Mouse (Mus musculus) lung, postnatal 0 days (tissue): ENCODE results near the gene Clic3. TPM values are rescaled to one million over a fixed set of nuclear protein-coding genes. Genes with fewer than 3 reads are reported as not detected.
A peak's percentile ranks its signal among the peaks of the same experiment; 100 is the strongest.

Source experiments
- ATAC-seq: fragments of 200-750 bp; cut with Nextera tagmentation; 2 replicates; pipeline ENCODE4 v1.8.0; 2017; ENCODE audit warnings: moderate library complexity
- DNase-seq: peaks from one replicate; pipeline ENCODE4 v3.0.0-alpha.2; 2016; ENCODE audit warnings: low spot score
- H3K27ac ChIP-seq: fragments of 300-500 bp; sonication (generic); 2 replicates; pipeline ENCODE4 v1.5.1; 2014; ENCODE audit warnings: antibody characterized with exemption, mild to moderate bottlenecking, low read length, mixed read lengths
- H3K27me3 ChIP-seq: fragments of 300-500 bp; sonication (generic); replicated peaks from 2 replicates; pipeline ENCODE4 v1.6.1; 2014; ENCODE audit warnings: low read length, mixed read lengths; ENCODE audit not compliant: insufficient read depth
- H3K36me3 ChIP-seq: fragments of 300-500 bp; sonication (generic); 2 replicates; pipeline ENCODE4 v1.6.1; 2014; ENCODE audit warnings: low read length, mixed read lengths; ENCODE audit not compliant: insufficient read depth
- H3K4me1 ChIP-seq: fragments of 300-500 bp; sonication (generic); 2 replicates; pipeline ENCODE4 v1.6.1; 2014; ENCODE audit warnings: antibody characterized with exemption, low read depth, low read length, mixed read lengths; ENCODE audit not compliant: insufficient read depth
- H3K4me2 ChIP-seq: fragments of 300-500 bp; sonication (generic); replicated peaks from 2 replicates; pipeline ENCODE4 v1.6.1; 2014; ENCODE audit warnings: low read depth, mild to moderate bottlenecking, low read length, moderate library complexity, mixed read lengths
- H3K4me3 ChIP-seq: fragments of 300-500 bp; sonication (generic); 2 replicates; pipeline ENCODE4 v1.5.1; 2014; ENCODE audit warnings: low read depth, low read length
- H3K9ac ChIP-seq: fragments of 300-500 bp; sonication (generic); replicated peaks from 2 replicates; pipeline ENCODE4 v1.6.1; 2014; ENCODE audit warnings: low read depth, mild to moderate bottlenecking
- H3K9me3 ChIP-seq: fragments of 300-500 bp; sonication (generic); 2 replicates; pipeline ENCODE4 v1.6.1; 2016; ENCODE audit warnings: low read length, mixed read lengths
- CTCF ChIP-seq: IDR thresholded peaks from 2 replicates; pipeline ENCODE4 v1.5.1; 2016; ENCODE audit warnings: antibody characterized with exemption, mild to moderate bottlenecking
- EP300 ChIP-seq: IDR thresholded peaks from 2 replicates; pipeline ENCODE4 v1.6.1; 2016; ENCODE audit warnings: antibody characterized with exemption, mild to moderate bottlenecking, control low read depth
- WGBS: fragments of 180-500 bp; shearing (Covaris S2); extraction: QIAGEN DNeasy Blood & Tissue Kit; methylation state at CpG from one replicate; pipeline ENCODE4 v1.1.7; 2014; 5-methylcytosine and 5-hydroxymethylcytosine counted together
- polyA plus RNA-seq: library from polyadenylated mRNA; unstranded; fragments of >200 nt; fragmentation: Nextera tagmentation; extraction: Ambion mirVana; gene quantifications from 2 replicates; pipeline ENCODE4 v1.2.1, GENCODE M21; 2015

Gene Clic3
- polyA plus RNA-seq, 1 experiment from 2014 or later, result 633 TPM

DNA sequence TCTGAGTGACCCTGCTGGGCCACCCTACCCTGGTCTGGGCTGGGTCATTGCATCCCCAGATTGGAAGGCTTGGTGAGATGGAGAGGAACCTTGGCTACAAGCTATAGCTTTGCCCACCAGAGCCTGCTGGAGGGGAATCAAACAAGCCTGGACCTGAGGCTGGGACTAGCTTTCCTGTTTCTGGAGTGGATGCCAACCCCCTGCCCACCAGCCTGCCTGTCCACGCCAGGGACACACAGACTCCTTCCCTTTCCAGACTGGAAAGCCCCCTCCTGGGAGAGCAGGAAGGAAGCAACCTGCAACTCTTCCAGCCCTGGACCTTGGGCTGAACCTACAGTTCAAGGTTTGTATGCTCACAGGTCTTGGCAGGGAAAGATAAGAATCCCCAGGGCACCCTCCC is 33.0 kb upstream of the Clic3 start:
- DNase-seq (no peak), ATAC-seq (no peak)
- no peaks in the 10 kb centered on the region for H3K4me1 ChIP-seq
- TF ChIP-seq CTCF (no peak), EP300 (no peak)
- no peak overlapping the region for H3K4me2 ChIP-seq
- 23% methylated on average over 1 of the region's 1 CpGs for whole genome bisulfite sequencing
- H3K9me3 ChIP-seq, result no peaks in the 10 kb centered on the region
- no peaks in the 10 kb centered on the region for H3K27me3 ChIP-seq
- H3K9ac ChIP-seq, result no peak overlapping the region
- H3K4me3 ChIP-seq, result no peak overlapping the region
- no peaks in the 10 kb centered on the region for H3K36me3 ChIP-seq
- H3K27ac ChIP-seq, result no peak overlapping the region

DNA sequence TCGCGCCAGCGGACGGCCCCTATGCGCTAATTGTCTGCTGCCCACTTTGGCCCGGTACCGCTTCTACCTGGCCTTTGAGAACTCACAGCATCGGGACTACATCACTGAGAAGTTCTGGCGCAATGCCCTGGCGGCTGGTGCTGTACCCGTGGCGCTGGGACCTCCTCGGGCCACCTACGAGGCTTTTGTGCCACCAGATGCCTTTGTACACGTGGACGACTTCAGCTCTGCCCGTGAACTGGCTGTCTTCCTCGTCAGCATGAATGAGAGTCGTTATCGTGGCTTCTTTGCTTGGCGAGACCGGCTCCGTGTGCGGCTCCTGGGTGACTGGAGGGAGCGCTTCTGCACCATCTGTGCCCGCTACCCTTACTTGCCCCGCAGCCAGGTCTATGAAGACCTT is 31.2 kb upstream of the Clic3 start:
- ATAC-seq, result no peak
- Histone ChIP-seq H3K9ac (no peak overlapping the region), H3K4me2 (no peak overlapping the region), H3K27ac (no peak overlapping the region), H3K36me3 (no peaks in the 10 kb centered on the region), H3K4me3 (no peak overlapping the region), H3K9me3 (no peaks in the 10 kb centered on the region), H3K4me1 (no peaks in the 10 kb centered on the region), H3K27me3 (peaks cover 10% of the 10 kb centered on the region; the same call in 1 of the 2 replicates)
- 46% methylated on average over 27 of the region's 27 CpGs for WGBS
- TF ChIP-seq EP300 (no peak), CTCF (no peak)
- no peak for DNase-seq

- peaks cover 10% of the 10 kb centered on the region; the same call in 1 of the 2 replicates for H3K27me3 ChIP-seq
- H3K4me3 ChIP-seq, result no peak overlapping the region
- 24% methylated on average over 5 of the region's 5 CpGs for WGBS
- 0 out of 2 replicates have a peak, but pooled peaks have one; percentile 11 for ATAC-seq
- TF ChIP-seq EP300, result no peak
- TF ChIP-seq CTCF, result peak; percentile 91
- no peaks in the 10 kb centered on the region for H3K36me3 ChIP-seq
- H3K4me1 ChIP-seq, result no peaks in the 10 kb centered on the region
- DNase-seq, result peak; percentile 67
- no peak overlapping the region for H3K9ac ChIP-seq
- no peak overlapping the region for H3K27ac ChIP-seq
- no peaks in the 10 kb centered on the region for H3K9me3 ChIP-seq
- no peak overlapping the region for H3K4me2 ChIP-seq
Measured at GRCm38 (mm10) chr2:25426721-25427191, 29.9 kb upstream of the Clic3 start.

- DNase-seq, result no peak
- no peak for ATAC-seq
- TF ChIP-seq EP300 (no peak), CTCF (no peak)
Measured at GRCm38 (mm10) chr2:25427256-25427655, 29.4 kb upstream of the Clic3 start.

GRCm38 (mm10) chr2:25428442-25429236 is 28.0 kb upstream of the Clic3 start, which contains the start of gene Abca2:
Abca2 (plus strand) TSS chr2:25428703.
- TF ChIP-seq CTCF (peak; percentile 89), EP300 (no peak)
- no peak within 1 kb of the TSS for H3K27ac ChIP-seq
- no peaks in the 10 kb centered on the region for H3K9me3 ChIP-seq
- peak; percentile 94 for ATAC-seq
- H3K27me3 ChIP-seq, result peaks cover 10% of the 10 kb centered on the region; the same call in 1 of the 2 replicates
- no peaks in the 10 kb centered on the region for H3K36me3 ChIP-seq
- under 1% methylated on average over 65 of the region's 89 CpGs for WGBS
- H3K4me2 ChIP-seq, result peak within 1 kb of the TSS; percentile 100
- no peaks in the 10 kb centered on the region for H3K4me1 ChIP-seq
- DNase-seq, result peak; percentile 96
- peak within 1 kb of the TSS; percentile 48 for H3K9ac ChIP-seq
- H3K4me3 ChIP-seq, result peak within 1 kb of the TSS; percentile 65

More at GRCm38 (mm10) chr2:25427256-25427655, 29.4 kb upstream of the Clic3 start:
- H3K9me3 ChIP-seq, result no peaks in the 10 kb centered on the region
- no peak overlapping the region for H3K9ac ChIP-seq
- WGBS, result 91% methylated on average over 5 of the region's 5 CpGs
- H3K4me3 ChIP-seq, result no peak overlapping the region
- no peaks in the 10 kb centered on the region for H3K4me1 ChIP-seq
- no peaks in the 10 kb centered on the region for H3K36me3 ChIP-seq
- no peak overlapping the region for H3K4me2 ChIP-seq
- peaks cover 10% of the 10 kb centered on the region; the same call in 1 of the 2 replicates for H3K27me3 ChIP-seq
- no peak overlapping the region for H3K27ac ChIP-seq

- no peak overlapping the region for H3K9ac ChIP-seq
- no peaks in the 10 kb centered on the region for H3K9me3 ChIP-seq
- DNase-seq (no peak), ATAC-seq (no peak)
- H3K36me3 ChIP-seq, result no peaks in the 10 kb centered on the region
- H3K27ac ChIP-seq, result no peak overlapping the region
- no peak for TF ChIP-seq EP300
- TF ChIP-seq CTCF, result no peak
- peaks cover 10% of the 10 kb centered on the region; the same call in 1 of the 2 replicates for H3K27me3 ChIP-seq
- WGBS, result 57% methylated on average over 5 of the region's 5 CpGs
- H3K4me2 ChIP-seq, result peak overlapping the region; percentile 100
- no peaks in the 10 kb centered on the region for H3K4me1 ChIP-seq
- H3K4me3 ChIP-seq, result no peak overlapping the region
Measured at GRCm38 (mm10) chr2:25429435-25430180, 27.0 kb upstream of the Clic3 start.
